Mouse (Mus musculus): ENCODE data around the gene Nfkb1. TPM values are rescaled to one million over a fixed set of nuclear protein-coding genes. Genes with fewer than 3 reads are reported as not detected.

The Nfkb1 gene
- total and polyA plus RNA-seq, 3 experiments = 271 to 369 (median 346) TPM

DNA sequence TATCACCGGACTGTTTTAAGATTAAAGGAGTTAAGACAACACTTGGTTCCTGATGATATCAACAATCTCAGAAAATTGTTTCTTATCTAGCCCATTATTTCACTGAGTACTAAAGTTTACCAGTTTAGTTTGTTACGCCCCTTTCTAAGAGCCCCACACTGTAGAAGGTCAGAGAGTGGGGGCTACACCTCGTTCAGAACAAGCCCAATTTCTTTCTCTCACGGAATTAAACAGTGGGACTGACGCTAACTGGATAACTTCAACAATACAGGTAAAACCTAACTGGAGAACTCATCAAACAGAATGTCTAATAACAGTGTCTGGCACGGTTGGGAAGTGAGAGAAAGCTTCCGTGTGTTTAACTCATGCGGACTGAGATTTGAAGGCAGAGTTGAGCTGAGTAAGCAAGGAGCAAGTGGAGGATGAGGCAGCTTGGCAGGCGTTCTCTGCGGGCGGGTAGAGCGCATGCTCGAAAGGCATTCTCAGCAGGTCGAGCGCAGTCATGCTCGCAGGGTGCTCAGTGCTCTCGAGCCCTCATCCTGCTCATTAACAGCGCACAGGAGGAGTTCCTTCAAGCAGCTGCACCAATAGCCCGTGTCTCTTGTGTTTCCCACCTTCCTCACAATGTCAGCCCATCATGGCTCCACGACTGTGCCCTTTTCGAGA is 60.8 kb downstream of the Nfkb1 start:
- H3K4me1 ChIP-seq (ENCODE audit: control insufficient read depth in 1 of 2, insufficient read depth in 2 of 2) = peaks cover 39 to 97% of the 10 kb centered on the region in 2 experiments
- H3K9me3 ChIP-seq (replicated peaks; ENCODE audit: low read length) = no peaks in the 10 kb centered on the region
- TF ChIP-seq MAFK (IDR thresholded peaks at IDR 0.05; ENCODE audit: insufficient replicate concordance, low read length) = peak; percentile 54; the same call in 1 of the 2 replicates
- TF ChIP-seq UBTF (IDR thresholded peaks at IDR 0.05; ENCODE audit: low read depth, low read length) = no peak
- TF ChIP-seq EP300 (IDR thresholded peaks at IDR 0.05; ENCODE audit: low read length) = no peak; the same call in 1 of the 2 replicates
- TF ChIP-seq IRF4 (IDR thresholded peaks at IDR 0.05; ENCODE audit: low read depth, low read length) = no peak
- TF ChIP-seq MXI1 (IDR thresholded peaks at IDR 0.05; ENCODE audit: low read depth, low read length) = peak; percentile 19; the same call in 1 of the 2 replicates
- 0 out of 2 replicates have a peak, but pooled peaks have one; percentile 37 for TF ChIP-seq POLR2A (IDR thresholded peaks at IDR 0.05; ENCODE audit: low read depth, low read length)
- 0 out of 2 replicates have a peak, but pooled peaks have one; percentile 39 for TF ChIP-seq TBP (conservative IDR thresholded peaks at IDR 0.05; ENCODE audit: low read depth, low read length)
- no peak for TF ChIP-seq RCOR1 (conservative IDR thresholded peaks at IDR 0.05; ENCODE audit: low read depth, low read length)
- no peak for TF ChIP-seq SMC3 (IDR thresholded peaks at IDR 0.05; ENCODE audit: low read depth, low read length)
- 0 out of 2 replicates have a peak, but pooled peaks have one; percentile 6 for TF ChIP-seq NRF1 (IDR thresholded peaks at IDR 0.05; ENCODE audit: low read depth, low read length)
- TF ChIP-seq GABPA (IDR thresholded peaks at IDR 0.05; ENCODE audit: insufficient replicate concordance, low read depth, low read length) = no peak
- no peak for TF ChIP-seq PAX5 (IDR thresholded peaks at IDR 0.05; ENCODE audit: low read length)
- no peak for TF ChIP-seq MAX (IDR thresholded peaks at IDR 0.05; ENCODE audit: low read length)
- TF ChIP-seq JUN (IDR thresholded peaks at IDR 0.05; ENCODE audit: insufficient read depth, low read depth, low read length) = no peak
- TF ChIP-seq JUND (conservative IDR thresholded peaks at IDR 0.05; ENCODE audit: low read depth, low read length) = no peak
- H3K27ac ChIP-seq (ENCODE audit: insufficient read depth, low read depth) = peak overlapping the region; percentile 67
- dilution Hi-C loops (cut with MboI; ENCODE audit: extremely low pct_ligation_motif_present, extremely low pct_unique_long_range_greater_than_20kb, low sequenced_read_pairs) (no loop called here), in situ Hi-C loops (cut with MboI; ENCODE audit: low pct_ligation_motif_present, low pct_unique_long_range_greater_than_20kb, low sequenced_read_pairs) (loop anchor here (5.0 kb wide), 1 partner anchor 97 kb away; no protein-coding TSS in a partner anchor)
- peak; percentile 55 for DNase-seq (ENCODE audit: extremely low read depth)
- H3K4me2 ChIP-seq (ENCODE audit: insufficient read depth, low read depth, poor library complexity, severe bottlenecking) = 0 out of 2 replicates have a peak overlapping the region, but pooled peaks have one; percentile 52
- peak overlapping the region; percentile 8; the same call in 1 of the 2 replicates for H3K9ac ChIP-seq (ENCODE audit: insufficient read depth, low read depth)
- no peaks in the 10 kb centered on the region for H3K27me3 ChIP-seq (replicated peaks)
- H3K79me2 ChIP-seq (replicated peaks; ENCODE audit: control insufficient read depth, extremely low read depth, insufficient read depth, poor library complexity, severe bottlenecking) = 0 out of 2 replicates have a peak, but pooled peaks cover 2% of the 10 kb centered on the region
- H3K4me3 ChIP-seq (replicated peaks in 1 of 3; ENCODE audit: low read depth in 2 of 3, low read length in 2 of 3, poor library complexity in 1 of 3) = peak overlapping the region in 1 of 3 experiments; percentile 5
- peaks cover 20 to 74% of the 10 kb centered on the region in 2 experiments for H3K36me3 ChIP-seq (replicated peaks in 1 of 2; ENCODE audit: control insufficient read depth in 1 of 2, insufficient read depth in 1 of 2, low read length in 1 of 2)

DNA sequence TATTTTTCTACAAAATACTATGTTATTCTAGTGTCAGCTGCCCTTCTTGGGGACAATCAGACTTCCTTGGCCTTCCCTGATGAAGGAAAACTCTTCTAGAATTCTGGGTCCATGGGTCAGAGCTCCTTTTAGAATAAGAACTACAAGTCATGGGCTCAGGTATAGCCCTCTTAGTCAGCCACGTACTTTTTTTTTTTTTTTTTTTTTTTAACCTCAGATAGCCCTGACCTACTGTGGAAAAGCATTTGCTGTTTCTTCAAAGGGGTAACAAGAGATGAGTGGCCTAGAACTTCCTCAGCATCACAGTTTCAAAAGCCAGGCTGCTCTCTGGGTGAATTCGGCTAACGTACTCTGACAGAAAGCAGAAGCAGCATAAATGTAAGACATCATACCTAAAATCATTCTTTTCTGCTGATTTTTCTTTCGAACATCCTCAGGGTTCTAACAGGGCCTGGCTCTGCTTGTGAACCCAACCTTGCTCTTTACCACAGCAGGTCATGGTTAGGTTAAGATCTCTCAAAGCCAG is 61.5 kb downstream of the Nfkb1 start:
- Histone ChIP-seq H3K27me3 (replicated peaks) (no peaks in the 10 kb centered on the region), H3K4me1 (ENCODE audit: control insufficient read depth in 1 of 2, insufficient read depth in 2 of 2) (peaks cover 42 to 97% of the 10 kb centered on the region in 2 experiments), H3K4me3 (replicated peaks in 1 of 3; ENCODE audit: low read depth in 2 of 3, low read length in 2 of 3, poor library complexity in 1 of 3) (no peak overlapping the region), H3K9me3 (replicated peaks; ENCODE audit: low read length) (no peaks in the 10 kb centered on the region), H3K27ac (ENCODE audit: insufficient read depth, low read depth) (peak overlapping the region; percentile 67), H3K36me3 (replicated peaks in 1 of 2; ENCODE audit: control insufficient read depth in 1 of 2, insufficient read depth in 1 of 2, low read length in 1 of 2) (peaks cover 26 to 74% of the 10 kb centered on the region in 2 experiments), H3K4me2 (ENCODE audit: insufficient read depth, low read depth, poor library complexity, severe bottlenecking) (peak overlapping the region; percentile 52), H3K79me2 (replicated peaks; ENCODE audit: control insufficient read depth, extremely low read depth, insufficient read depth, poor library complexity, severe bottlenecking) (0 out of 2 replicates have a peak, but pooled peaks cover 2% of the 10 kb centered on the region), H3K9ac (ENCODE audit: insufficient read depth, low read depth) (peak overlapping the region; percentile 8; the same call in 1 of the 2 replicates)
- peak; percentile 36 for TF ChIP-seq ETS1 (conservative IDR thresholded peaks at IDR 0.05; ENCODE audit: low read depth, low read length)
- TF ChIP-seq ZKSCAN1 (IDR thresholded peaks at IDR 0.05; ENCODE audit: borderline replicate concordance, low read depth, low read length) = 0 out of 2 replicates have a peak, but pooled peaks have one; percentile 19
- peak; percentile 98 for TF ChIP-seq ZNF384 (IDR thresholded peaks at IDR 0.05; ENCODE audit: low read depth, low read length)
- TF ChIP-seq ZC3H11A (IDR thresholded peaks at IDR 0.05; ENCODE audit: low read depth, low read length) = no peak
- TF ChIP-seq EP300 (IDR thresholded peaks at IDR 0.05; ENCODE audit: low read length) = peak; percentile 38; the same call in 1 of the 2 replicates
- TF ChIP-seq MXI1 (IDR thresholded peaks at IDR 0.05; ENCODE audit: low read depth, low read length) = 0 out of 2 replicates have a peak, but pooled peaks have one; percentile 6
- no peak for TF ChIP-seq RCOR1 (conservative IDR thresholded peaks at IDR 0.05; ENCODE audit: low read depth, low read length)
- no peak for TF ChIP-seq HCFC1 (IDR thresholded peaks at IDR 0.05; ENCODE audit: low read depth, low read length)
- no peak for TF ChIP-seq CTCF (conservative IDR thresholded peaks at IDR 0.05 in 1 of 2, IDR thresholded peaks at IDR 0.05 in 1 of 2; ENCODE audit: low read depth in 2 of 2, low read length in 2 of 2)
- TF ChIP-seq PAX5 (IDR thresholded peaks at IDR 0.05; ENCODE audit: low read length) = no peak
- 0 out of 2 replicates have a peak, but pooled peaks have one; percentile 38 for TF ChIP-seq SIN3A (IDR thresholded peaks at IDR 0.05; ENCODE audit: low read length)
- TF ChIP-seq TBP (conservative IDR thresholded peaks at IDR 0.05; ENCODE audit: low read depth, low read length) = 0 out of 2 replicates have a peak, but pooled peaks have one; percentile 12
- no peak for TF ChIP-seq POLR2AphosphoS2 (IDR thresholded peaks at IDR 0.05; ENCODE audit: low read depth, low read length)
- in situ Hi-C loops (cut with MboI; ENCODE audit: low pct_ligation_motif_present, low pct_unique_long_range_greater_than_20kb, low sequenced_read_pairs) (loop anchor here (5.0 kb wide), 2 partner anchors 72 to 97 kb away; no protein-coding TSS in a partner anchor), dilution Hi-C loops (cut with MboI; ENCODE audit: extremely low pct_ligation_motif_present, extremely low pct_unique_long_range_greater_than_20kb, low sequenced_read_pairs) (no loop called here)
- DNase-seq (ENCODE audit: extremely low read depth) = peak; percentile 78

Measured in CH12.LX (cell line).